Mouse (Mus musculus) liver, postnatal 0 days (tissue): ENCODE results near the gene Macc1. TPM values are rescaled to one million over a fixed set of nuclear protein-coding genes. Genes with fewer than 3 reads are reported as not detected.

Experiments
- ATAC-seq: fragments of 200-750 bp; cut with Nextera tagmentation; 2 replicates; pipeline ENCODE4 v1.8.0; 2017; ENCODE audit warnings: mild to moderate bottlenecking, moderate library complexity
- DNase-seq: peaks from one replicate; pipeline ENCODE4 v3.0.0-alpha.2; 2016
- H3K27ac ChIP-seq: fragments of 300-500 bp; sonication (generic); 2 replicates; pipeline ENCODE4 v1.5.1; 2014; ENCODE audit warnings: antibody characterized with exemption, moderate library complexity, mild to moderate bottlenecking, low read depth
- H3K27me3 ChIP-seq: fragments of 300-500 bp; sonication (generic); 2 replicates; pipeline ENCODE4 v1.6.1; 2014; ENCODE audit warnings: low read length, control low read depth, mixed read lengths; ENCODE audit not compliant: insufficient read depth
- H3K36me3 ChIP-seq: fragments of 300-500 bp; sonication (generic); replicated peaks from 2 replicates; pipeline ENCODE4 v1.6.1; 2014; ENCODE audit warnings: mild to moderate bottlenecking, control low read depth, low read length, moderate library complexity, mixed read lengths; ENCODE audit not compliant: insufficient read depth
- H3K4me1 ChIP-seq: fragments of 300-500 bp; sonication (generic); 2 replicates; pipeline ENCODE4 v1.6.1; 2014; ENCODE audit warnings: antibody characterized with exemption, mild to moderate bottlenecking, control low read depth; ENCODE audit not compliant: insufficient read depth
- H3K4me2 ChIP-seq: fragments of 300-500 bp; sonication (generic); 2 replicates; pipeline ENCODE4 v1.6.1; 2014; ENCODE audit warnings: low read depth, mild to moderate bottlenecking, low read length, moderate library complexity, mixed read lengths
- H3K4me3 ChIP-seq: fragments of 300-500 bp; sonication (generic); 2 replicates; pipeline ENCODE4 v1.5.1; 2014; ENCODE audit warnings: low read depth, low read length
- H3K9ac ChIP-seq: fragments of 300-500 bp; sonication (generic); replicated peaks from 2 replicates; pipeline ENCODE4 v1.6.1; 2014; ENCODE audit warnings: mild to moderate bottlenecking, moderate library complexity
- H3K9me3 ChIP-seq: fragments of 300-500 bp; sonication (generic); 2 replicates; pipeline ENCODE4 v1.6.1; 2016; ENCODE audit warnings: mild to moderate bottlenecking, control low read depth, low read length, mixed read lengths
- CTCF ChIP-seq: sonication (generic); IDR thresholded peaks from 2 replicates; pipeline ENCODE4 v1.5.1; 2016; ENCODE audit warnings: antibody characterized with exemption, low read depth
- EP300 ChIP-seq: IDR thresholded peaks from 2 replicates; pipeline ENCODE4 v1.6.1; 2016; ENCODE audit warnings: antibody characterized with exemption, low read depth, mild to moderate bottlenecking
- WGBS: fragments of 180-500 bp; shearing (Covaris S2); extraction: QIAGEN DNeasy Blood & Tissue Kit; methylation state at CpG from one replicate; pipeline ENCODE4 v1.1.7; 2014; ENCODE audit not compliant: insufficient replicate concordance; 5-methylcytosine and 5-hydroxymethylcytosine counted together
- polyA plus RNA-seq: library from polyadenylated mRNA; unstranded; fragments of >200 nt; fragmentation: Nextera tagmentation; extraction: Ambion mirVana; gene quantifications from 2 replicates; pipeline ENCODE4 v1.2.1, GENCODE M21; 2015

The Macc1 gene
- polyA plus RNA-seq, 1 experiment from 2014 or later = 0.04 TPM

GRCm38 (mm10) chr12:119415900-119416299, 101.8 kb downstream of the Macc1 start:
- no peak overlapping the region for H3K9ac ChIP-seq

GRCm38 (mm10) chr12:119425749-119426148, 111.7 kb downstream of the Macc1 start:
- no peak for DNase-seq
- Histone ChIP-seq H3K27ac (no peak overlapping the region), H3K4me2 (no peak overlapping the region), H3K9me3 (no peaks in the 10 kb centered on the region), H3K4me1 (no peaks in the 10 kb centered on the region), H3K9ac (no peak overlapping the region), H3K36me3 (no peaks in the 10 kb centered on the region), H3K4me3 (no peak overlapping the region), H3K27me3 (no peaks in the 10 kb centered on the region)
- TF ChIP-seq CTCF = no peak
- peak; percentile 73 for TF ChIP-seq EP300
- ATAC-seq = peak; percentile 21; the same call in 1 of the 2 replicates
- 35% methylated on average over 2 of the region's 2 CpGs for WGBS

More at GRCm38 (mm10) chr12:119415900-119416299, 101.8 kb downstream of the Macc1 start:
- Histone ChIP-seq H3K4me1 (no peaks in the 10 kb centered on the region), H3K36me3 (no peaks in the 10 kb centered on the region), H3K4me2 (no peak overlapping the region), H3K4me3 (no peak overlapping the region), H3K27ac (no peak overlapping the region), H3K9me3 (no peaks in the 10 kb centered on the region), H3K27me3 (no peaks in the 10 kb centered on the region)
- WGBS = 66% methylated on average over 2 of the region's 2 CpGs
- ATAC-seq = no peak
- DNase-seq = no peak
- TF ChIP-seq CTCF = no peak
- 0 out of 2 replicates have a peak, but pooled peaks have one; percentile 21 for TF ChIP-seq EP300

- 91% methylated on average over 2 of the region's 2 CpGs for WGBS
Observed at GRCm38 (mm10) chr12:119426182-119426886, 112.3 kb downstream of the Macc1 start.

GRCm38 (mm10) chr12:119426887-119427204, 112.8 kb downstream of the Macc1 start:
- no peak overlapping the region for H3K4me3 ChIP-seq
- H3K9me3 ChIP-seq = no peaks in the 10 kb centered on the region
- no peak overlapping the region for H3K27ac ChIP-seq
- H3K36me3 ChIP-seq = no peaks in the 10 kb centered on the region
- no peak overlapping the region for H3K4me2 ChIP-seq
- ATAC-seq (0 out of 2 replicates have a peak, but pooled peaks have one; percentile 47), DNase-seq (peak; percentile 17)
- TF ChIP-seq EP300 = no peak
- peak; percentile 53 for TF ChIP-seq CTCF
- 59% methylated on average over 1 of the region's 1 CpGs for WGBS
- H3K27me3 ChIP-seq = no peaks in the 10 kb centered on the region
- H3K9ac ChIP-seq = no peak overlapping the region
- H3K4me1 ChIP-seq = no peaks in the 10 kb centered on the region

More at GRCm38 (mm10) chr12:119426182-119426886, 112.3 kb downstream of the Macc1 start:
- no peaks in the 10 kb centered on the region for H3K4me1 ChIP-seq
- no peak overlapping the region for H3K27ac ChIP-seq
- no peak overlapping the region for H3K4me2 ChIP-seq
- ATAC-seq = no peak
- DNase-seq = no peak
- H3K9ac ChIP-seq = no peak overlapping the region
- H3K27me3 ChIP-seq = no peaks in the 10 kb centered on the region
- no peak overlapping the region for H3K4me3 ChIP-seq
- TF ChIP-seq EP300 (no peak), CTCF (no peak)
- H3K9me3 ChIP-seq = no peaks in the 10 kb centered on the region
- H3K36me3 ChIP-seq = no peaks in the 10 kb centered on the region

- Histone ChIP-seq H3K4me1 (no peaks in the 10 kb centered on the region), H3K9ac (no peak overlapping the region), H3K27ac (no peak overlapping the region), H3K9me3 (no peaks in the 10 kb centered on the region), H3K4me3 (no peak overlapping the region), H3K4me2 (no peak overlapping the region), H3K27me3 (no peaks in the 10 kb centered on the region), H3K36me3 (no peaks in the 10 kb centered on the region)
- DNase-seq = no peak
- ATAC-seq = no peak
- no peak for TF ChIP-seq CTCF
- no peak for TF ChIP-seq EP300
- WGBS = 62% methylated on average over 2 of the region's 2 CpGs
Observed at GRCm38 (mm10) chr12:119440720-119441119, 126.7 kb downstream of the Macc1 start.

- Histone ChIP-seq H3K27ac (no peak overlapping the region), H3K36me3 (no peaks in the 10 kb centered on the region), H3K27me3 (no peaks in the 10 kb centered on the region), H3K9ac (no peak overlapping the region), H3K4me3 (no peak overlapping the region), H3K4me1 (no peaks in the 10 kb centered on the region), H3K4me2 (no peak overlapping the region), H3K9me3 (no peaks in the 10 kb centered on the region)
- TF ChIP-seq CTCF = no peak
- no peak for TF ChIP-seq EP300
- ATAC-seq (no peak), DNase-seq (no peak)
- 71% methylated on average over 2 of the region's 2 CpGs for WGBS
Observed at GRCm38 (mm10) chr12:119450116-119450515, 136.0 kb downstream of the Macc1 start.
